Mouse (Mus musculus) erythroblast, adult 5-6 weeks (primary cell): Measurements from ENCODE around the gene Hormad1. TPM values are rescaled to one million over a fixed set of nuclear protein-coding genes. Genes with fewer than 3 reads are reported as not detected.
"Not testable (repeated sequence)": the region's sequence is repeated elsewhere in the genome, so short reads cannot be mapped to it uniquely, and the experiment has no call there.

Experiments
- ATAC-seq: replicated peaks from 2 replicates; pipeline ENCODE4 v1.8.0; 2016; ENCODE audit warnings: moderate number of reproducible peaks, mild to moderate bottlenecking, moderate TSS enrichment, inconsistent platforms; ENCODE audit not compliant: poor library complexity, low FRiP score, severe bottlenecking
- total RNA-seq, 2 experiments: library from RNA; stranded (forward) in 1 of 2; stranded (reverse) in 1 of 2; fragments of 150-400 nt in 1 of 2; fragments of 200-764, 138-1000 nt in 1 of 2; gene quantifications; 2 replicates each; pipeline versions ENCODE4 v1.2.3 to v1.2.4; 2015 to 2017; ENCODE audit warnings: low replicate concordance in 2 of 2

Gene Hormad1
- total RNA-seq, 2 experiments from 2014 or later = not detected

DNA sequence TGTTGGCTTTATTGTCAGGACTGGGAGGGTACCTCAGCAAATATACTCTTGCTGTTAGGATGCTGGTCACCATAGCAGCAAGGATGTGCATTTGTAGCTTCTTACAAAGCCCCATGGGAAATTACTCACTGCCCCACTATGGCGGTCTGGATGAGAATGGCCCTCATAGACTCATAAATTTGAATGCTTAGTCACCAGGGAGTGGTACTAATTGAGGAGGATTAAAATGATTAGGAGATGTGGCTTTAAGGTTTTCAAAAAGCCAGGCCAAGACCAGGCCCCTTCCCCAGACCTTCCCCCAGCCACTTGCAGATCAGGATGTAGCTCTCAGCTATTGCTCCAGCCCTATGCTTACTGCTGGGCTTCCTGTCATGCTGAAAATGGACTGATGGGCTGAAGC, 9.3 kb upstream of the Hormad1 start:
- ATAC-seq = no peak

GRCm38 (mm10) chr3:95553986-95554385, 5.5 kb upstream of the Hormad1 start:
- no peak for ATAC-seq

- ATAC-seq = no peak
These were observed 1.3 kb downstream of the Hormad1 start for GRCm38 (mm10) chr3:95560738-95561137.

DNA sequence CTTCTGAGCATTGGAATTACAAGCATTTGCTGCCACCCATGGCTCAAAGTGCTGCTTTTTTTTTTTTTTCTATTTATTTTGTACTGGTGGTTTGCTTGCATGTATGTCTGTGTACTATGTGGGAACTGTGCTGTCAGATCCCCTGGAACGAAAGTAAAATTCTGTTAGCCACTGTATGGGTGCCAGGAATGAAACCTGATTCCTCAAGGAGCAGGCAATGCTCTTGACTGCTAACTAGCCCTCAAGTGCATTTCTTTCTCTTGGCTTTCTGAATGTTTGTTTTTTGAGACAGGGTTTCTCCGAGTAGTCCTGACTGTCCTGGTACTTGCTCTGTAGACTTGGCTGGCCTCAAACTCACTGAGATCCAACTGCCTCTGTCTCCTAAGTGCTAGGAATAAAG, 2.3 kb downstream of the Hormad1 start:
- ATAC-seq = no peak

GRCm38 (mm10) chr3:95569585-95569984, 10.1 kb downstream of the Hormad1 start:
- ATAC-seq = no peak

GRCm38 (mm10) chr3:95587754-95588603, 28.5 kb downstream of the Hormad1 start:
- ATAC-seq = no peak

- ATAC-seq = peak; percentile 99
These were observed 29.2 kb downstream of the Hormad1 start, which contains the start of gene Golph3l for GRCm38 (mm10) chr3:95588604-95589086. Gene Golph3l (plus strand): TSS chr3:95588934.

GRCm38 (mm10) chr3:95598734-95599133, 39.3 kb downstream of the Hormad1 start:
- ATAC-seq = no peak

DNA sequence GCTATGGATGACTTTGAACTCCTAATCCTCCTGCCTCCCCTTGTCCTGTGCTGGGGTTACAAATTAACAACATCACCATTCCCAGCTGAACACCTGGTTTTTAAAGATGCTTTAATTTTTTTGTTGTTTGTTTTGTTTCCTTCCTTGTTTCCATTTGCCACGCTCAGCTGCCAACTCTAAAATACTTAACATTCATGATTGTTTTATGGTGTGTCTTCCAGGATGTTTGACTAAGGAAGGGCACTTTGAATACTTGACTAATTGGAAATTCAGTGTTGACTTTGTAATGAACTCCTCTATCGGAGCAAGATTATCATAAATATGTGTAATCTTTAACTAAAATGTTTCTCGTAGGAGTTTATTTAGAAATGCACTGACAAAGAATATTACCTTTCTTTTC, 41.8 kb downstream of the Hormad1 start:
- ATAC-seq = no peak

DNA sequence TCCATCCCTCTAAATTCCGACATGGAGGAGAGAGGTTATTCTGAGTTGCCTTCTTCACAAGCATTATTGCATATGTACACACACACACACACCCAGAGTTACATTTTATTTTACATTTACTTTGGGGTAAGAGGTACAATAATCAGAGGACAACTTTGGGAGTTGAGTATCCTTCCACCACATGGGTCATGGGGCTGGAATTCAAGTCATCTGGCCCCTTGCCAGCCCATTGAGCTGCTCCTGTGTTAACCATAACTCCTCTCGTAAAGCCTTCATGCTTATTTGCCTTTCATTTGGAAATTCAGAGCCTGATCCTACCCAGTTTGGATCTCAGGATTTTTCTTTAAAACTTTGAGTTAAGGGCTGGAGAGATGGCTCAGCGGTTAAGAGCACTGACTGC, 46.6 kb downstream of the Hormad1 start:
- no peak for ATAC-seq

DNA sequence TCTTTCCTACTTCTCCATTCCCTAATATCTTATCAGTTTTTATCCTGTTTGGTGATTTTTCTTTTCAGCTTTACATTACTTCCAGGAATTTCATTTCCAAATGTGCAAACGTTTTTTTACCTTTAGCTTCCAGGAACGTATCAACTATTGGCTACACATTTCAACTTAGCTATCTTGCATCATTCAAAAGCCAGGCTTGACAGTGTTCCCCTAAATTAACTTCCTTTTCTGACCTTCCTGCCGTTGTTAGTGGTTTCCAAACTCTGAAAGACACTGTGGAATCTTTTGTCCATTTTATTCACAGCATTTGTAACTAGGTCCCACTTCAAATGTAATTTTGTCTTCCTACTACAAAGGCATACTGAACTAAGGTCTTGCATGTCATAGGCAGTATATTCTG, 49.7 kb downstream of the Hormad1 start:
- no peak for ATAC-seq

- ATAC-seq = no peak
These were observed 54.5 kb downstream of the Hormad1 start for GRCm38 (mm10) chr3:95613996-95614395.

- no peak for ATAC-seq
These were observed 59.0 kb downstream of the Hormad1 start for GRCm38 (mm10) chr3:95618511-95618910.

GRCm38 (mm10) chr3:95621241-95621640, 61.8 kb downstream of the Hormad1 start:
- no peak for ATAC-seq

GRCm38 (mm10) chr3:95622421-95622820, 62.9 kb downstream of the Hormad1 start:
- not testable (repeated sequence) for ATAC-seq

DNA sequence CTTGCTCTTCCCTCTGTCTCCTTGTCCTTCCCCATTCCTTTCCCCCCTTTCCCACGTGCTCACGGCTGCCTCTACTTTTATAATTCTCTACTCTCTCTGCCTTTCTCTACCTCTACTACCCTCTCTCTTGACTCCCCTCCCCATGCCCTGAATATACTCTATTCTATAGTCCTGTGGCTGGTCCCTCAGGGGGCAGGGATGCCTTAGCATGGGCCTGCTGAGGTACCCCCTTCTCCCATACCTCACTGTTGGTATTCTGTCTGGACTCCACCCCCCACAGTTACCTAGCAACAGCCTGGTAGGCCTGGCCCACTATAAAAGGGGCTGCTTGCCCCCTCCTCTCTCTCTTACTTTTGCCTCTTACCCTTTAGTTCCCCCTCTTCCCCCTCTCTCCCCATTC, 64.1 kb downstream of the Hormad1 start:
- no peak for ATAC-seq

- 0 out of 2 replicates have a peak, but pooled peaks have one; percentile 1 for ATAC-seq
These were observed 64.6 kb downstream of the Hormad1 start for GRCm38 (mm10) chr3:95623991-95624515.

GRCm38 (mm10) chr3:95624628-95625503, 65.4 kb downstream of the Hormad1 start, which contains the start of gene Ensa:
Gene Ensa (plus strand): TSS chr3:95624993.
- ATAC-seq = peak; percentile 92

DNA sequence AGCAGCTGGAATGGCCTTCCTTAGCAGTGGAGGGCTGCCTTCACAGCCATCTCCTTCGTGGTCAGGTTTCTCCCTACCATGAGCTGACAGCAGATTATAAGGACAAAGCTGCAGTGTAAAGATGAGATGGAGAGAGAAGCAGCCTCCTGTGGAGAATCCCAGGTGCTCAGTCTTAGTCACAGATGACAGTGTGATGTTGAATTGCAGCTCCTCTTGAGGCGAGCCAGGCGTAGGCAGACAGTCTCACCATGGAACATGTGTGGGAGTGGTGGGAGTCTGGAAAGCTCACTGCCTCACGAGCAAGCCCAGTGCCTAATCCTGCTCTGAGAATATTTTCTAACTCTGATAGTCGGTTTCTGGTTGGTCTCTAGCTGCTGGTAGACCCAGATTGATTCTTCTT, 68.3 kb downstream of the Hormad1 start:
- no peak for ATAC-seq

DNA sequence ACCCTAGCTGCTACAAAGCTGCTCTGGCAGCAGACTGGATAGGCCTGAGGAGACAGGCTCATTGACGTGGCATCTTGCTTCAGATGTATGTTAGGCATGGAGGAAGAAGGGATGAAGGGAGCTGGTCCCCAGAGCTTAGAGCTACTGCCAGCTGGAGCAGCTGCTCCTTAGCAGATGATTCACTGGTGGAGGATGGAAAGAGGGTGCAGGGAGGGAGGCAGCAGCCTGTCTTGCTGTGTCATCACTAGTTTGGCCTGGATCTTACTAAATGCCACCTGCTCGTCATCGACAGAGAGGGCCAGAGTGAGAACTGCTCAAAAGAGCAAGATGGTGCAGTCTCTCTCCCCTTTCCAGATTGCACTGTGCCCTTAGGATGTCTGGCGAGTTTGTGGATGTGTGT, 70.3 kb downstream of the Hormad1 start:
- no peak for ATAC-seq
